Mouse (Mus musculus) urinary bladder, postnatal 25 days (tissue): Measurements from ENCODE around the gene Nek6.

Source experiments
- DNase-seq: peaks from one replicate; pipeline ENCODE4 v3.0.0; 2022; ENCODE audit warnings: low spot score

The Nek6 gene

GRCm38 (mm10) chr2:38623411-38623810 is 112.0 kb downstream of the Nek6 start:
- no peak for DNase-seq

GRCm38 (mm10) chr2:38623821-38624590 is 112.6 kb downstream of the Nek6 start:
- no peak for DNase-seq

- DNase-seq = no peak
These were observed 117.4 kb downstream of the Nek6 start for GRCm38 (mm10) chr2:38628801-38629200.

- DNase-seq = no peak
These were observed 118.0 kb downstream of the Nek6 start for GRCm38 (mm10) chr2:38629451-38629850.

- no peak for DNase-seq
These were observed 119.1 kb downstream of the Nek6 start for GRCm38 (mm10) chr2:38630574-38630973.

- DNase-seq = no peak
These were observed 126.3 kb downstream of the Nek6 start for GRCm38 (mm10) chr2:38637716-38638267.

- DNase-seq = no peak
These were observed 130.3 kb downstream of the Nek6 start for GRCm38 (mm10) chr2:38641761-38642160.

- DNase-seq = peak; percentile 83
These were observed 132.4 kb downstream of the Nek6 start, which contains the start of gene Psmb7 for GRCm38 (mm10) chr2:38643625-38644427. TSS of gene Psmb7 (minus strand) at chr2:38644087.
